Mouse (Mus musculus) stomach, embryonic 16.5 days (tissue): Measurements from ENCODE around the gene Atp6v1e1. TPM values are rescaled to one million over a fixed set of nuclear protein-coding genes. Genes with fewer than 3 reads are reported as not detected.

Experiments
- ATAC-seq: fragments of 200-750 bp; cut with Nextera tagmentation; 2 replicates; pipeline ENCODE4 v1.8.0; 2017; ENCODE audit warnings: moderate number of reproducible peaks, moderate TSS enrichment; ENCODE audit not compliant: insufficient read depth, low FRiP score
- H3K27ac ChIP-seq: fragments of 300-500 bp; sonication (generic); 2 replicates; pipeline ENCODE4 v1.5.1; 2014; ENCODE audit warnings: low read length
- H3K27me3 ChIP-seq: fragments of 300-500 bp; sonication (generic); 2 replicates; pipeline ENCODE4 v1.6.1; 2014; ENCODE audit warnings: low read length, control low read depth, mixed read lengths; ENCODE audit not compliant: control insufficient read depth, insufficient read depth
- H3K36me3 ChIP-seq: fragments of 300-500 bp; sonication (generic); 2 replicates; pipeline ENCODE4 v1.6.1; 2014; ENCODE audit warnings: low read length; ENCODE audit not compliant: control insufficient read depth, insufficient read depth
- H3K4me1 ChIP-seq: fragments of 300-500 bp; sonication (generic); 2 replicates; pipeline ENCODE4 v1.6.1; 2014; ENCODE audit warnings: low read length, control low read depth, mixed read lengths; ENCODE audit not compliant: control insufficient read depth, insufficient read depth
- H3K4me2 ChIP-seq: fragments of 300-500 bp; sonication (generic); 2 replicates; pipeline ENCODE4 v1.6.1; 2014; ENCODE audit warnings: low read depth, low read length, mixed read lengths
- H3K4me3 ChIP-seq: fragments of 300-500 bp; sonication (generic); replicated peaks from 2 replicates; pipeline ENCODE4 v1.5.1; 2014; ENCODE audit warnings: mild to moderate bottlenecking, low read length
- H3K9ac ChIP-seq: fragments of 300-500 bp; sonication (generic); 2 replicates; pipeline ENCODE4 v1.6.1; 2014; ENCODE audit warnings: low read length
- H3K9me3 ChIP-seq: fragments of 300-500 bp; sonication (generic); replicated peaks from 2 replicates; pipeline ENCODE4 v1.6.1; 2016; ENCODE audit warnings: low read length, control low read depth; ENCODE audit not compliant: control insufficient read depth
- WGBS: fragments of 180-500 bp; shearing (Covaris S2); extraction: QIAGEN DNeasy Blood & Tissue Kit; methylation state at CpG from one replicate; pipeline ENCODE4 v1.1.7; 2014; 5-methylcytosine and 5-hydroxymethylcytosine counted together
- microRNA-seq: library from miRNA; unstranded; fragments of <30 nt; microRNA quantifications from one replicate; pipeline ENCODE4, GENCODE M21; 2016
- polyA plus RNA-seq: library from polyadenylated mRNA; unstranded; fragments of >200 nt; fragmentation: Nextera tagmentation; extraction: Ambion mirVana; gene quantifications from 2 replicates; pipeline ENCODE4 v1.2.1, GENCODE M21; 2015

Gene Atp6v1e1
- polyA plus RNA-seq, 1 experiment from 2014 or later, result 163 TPM

DNA sequence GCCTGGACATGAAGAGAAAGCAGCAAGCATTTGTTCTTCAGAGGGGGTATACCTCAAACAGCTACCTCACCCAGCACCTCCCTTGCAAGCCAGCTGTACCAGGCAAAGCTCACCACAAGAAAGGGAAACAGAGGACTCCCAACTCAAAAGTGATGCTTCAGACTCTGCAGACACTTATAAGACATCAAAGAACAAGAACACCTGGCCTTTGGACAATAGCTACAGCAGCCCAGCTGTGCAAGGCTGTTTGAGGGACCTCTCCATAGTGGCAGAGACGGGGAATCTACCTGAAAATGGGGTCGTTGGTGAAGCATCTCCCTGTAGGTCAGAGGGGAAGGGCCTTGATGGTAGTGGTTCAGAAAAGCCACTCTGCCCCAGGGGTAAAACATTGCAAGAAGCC is 61.4 kb downstream of the Atp6v1e1 start:
- Histone ChIP-seq H3K27me3 (no peaks in the 10 kb centered on the region), H3K4me2 (no peak overlapping the region), H3K27ac (no peak overlapping the region), H3K36me3 (no peaks in the 10 kb centered on the region), H3K4me1 (no peaks in the 10 kb centered on the region), H3K4me3 (no peak overlapping the region), H3K9me3 (no peaks in the 10 kb centered on the region), H3K9ac (no peak overlapping the region)
- ATAC-seq, result no peak
- 78% methylated on average over 2 of the region's 2 CpGs for WGBS

DNA sequence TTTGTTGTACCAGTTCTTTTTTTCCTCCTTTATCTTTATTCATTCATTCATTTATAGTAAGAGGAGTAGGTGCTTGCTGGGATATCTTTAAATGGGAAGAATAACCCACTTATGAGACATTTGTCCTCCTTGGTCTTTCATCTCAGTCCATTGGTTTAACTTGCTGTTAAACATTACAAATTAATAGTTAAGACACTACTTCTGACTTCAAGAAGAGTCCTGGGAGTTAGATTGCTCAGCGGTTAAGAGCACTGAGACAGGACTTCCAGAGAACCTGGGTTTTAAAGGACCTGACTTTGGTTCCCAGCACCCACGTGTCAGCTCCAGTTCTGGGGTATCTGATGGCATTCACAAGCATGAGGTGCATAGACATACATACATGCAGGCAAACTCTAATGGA is 76.2 kb downstream of the Atp6v1e1 start:
- Histone ChIP-seq H3K27me3 (no peaks in the 10 kb centered on the region), H3K9me3 (no peaks in the 10 kb centered on the region), H3K27ac (no peak overlapping the region), H3K4me2 (no peak overlapping the region), H3K36me3 (no peaks in the 10 kb centered on the region), H3K9ac (no peak overlapping the region), H3K4me3 (no peak overlapping the region), H3K4me1 (no peaks in the 10 kb centered on the region)
- no peak for ATAC-seq
- 82% methylated on average over 2 of the region's 2 CpGs for WGBS

Small RNA genes lying within 50 kb of the gene (microRNA-seq; reads per million reads assigned to microRNA genes)
- not detected for gene Gm25193

Other genes with a start within 250 kb of the Atp6v1e1 start
- 1.2 and 1.6 TPM in 2 replicates for gene Cecr2, start 156.4 kb downstream of the Atp6v1e1 start, polyA plus RNA-seq
- gene Slc25a18, start 49.2 kb downstream of the Atp6v1e1 start, polyA plus RNA-seq, result 0.09 and 0.19 TPM in 2 replicates
- gene Bcl2l13, start 13.4 kb upstream of the Atp6v1e1 start, polyA plus RNA-seq, result 27.9 and 29.6 TPM in 2 replicates
- gene Bid, start 94.1 kb upstream of the Atp6v1e1 start, polyA plus RNA-seq, result 20.7 and 21.4 TPM in 2 replicates